Mouse (Mus musculus) forebrain, postnatal 0 days (tissue): ENCODE measurements at regions not wholly inside any gene's neighbourhood (a gene's known extent, or its start where the extent isn't known, plus 50 kb on each side); places are given as distances from the start of the nearest gene placed in this dataset.

Experiments used
- ATAC-seq: fragments of 200-750 bp; cut with Nextera tagmentation; 2 replicates; pipeline ENCODE4 v1.8.0; 2017; ENCODE audit warnings: mild to moderate bottlenecking, moderate library complexity
- DNase-seq: peaks from one replicate; pipeline ENCODE4 v3.0.0-alpha.2; 2015
- H3K27ac ChIP-seq: fragments of 300-500 bp; sonication (generic); 2 replicates; pipeline ENCODE4 v1.5.1; 2014; ENCODE audit warnings: low read depth, mild to moderate bottlenecking, antibody characterized with exemption, low read length, moderate library complexity, mixed read lengths
- H3K27me3 ChIP-seq: fragments of 300-500 bp; sonication (generic); 2 replicates; pipeline ENCODE4 v1.6.1; 2014; ENCODE audit warnings: mild to moderate bottlenecking, low read length, mixed read lengths; ENCODE audit not compliant: insufficient read depth
- H3K36me3 ChIP-seq: fragments of 300-500 bp; sonication (generic); 2 replicates; pipeline ENCODE4 v1.6.1; 2014; ENCODE audit warnings: mild to moderate bottlenecking, moderate library complexity; ENCODE audit not compliant: insufficient read depth
- H3K4me1 ChIP-seq: fragments of 300-500 bp; sonication (generic); 2 replicates; pipeline ENCODE4 v1.6.1; 2014; ENCODE audit warnings: antibody characterized with exemption; ENCODE audit not compliant: insufficient read depth
- H3K4me2 ChIP-seq: fragments of 300-500 bp; sonication (generic); 2 replicates; pipeline ENCODE4 v1.6.1; 2014; ENCODE audit warnings: low read depth, mild to moderate bottlenecking, moderate library complexity
- H3K4me3 ChIP-seq: fragments of 300-500 bp; sonication (generic); 2 replicates; pipeline ENCODE4 v1.5.1; 2014; ENCODE audit warnings: low read depth, low read length, mixed read lengths
- H3K9ac ChIP-seq: fragments of 300-500 bp; sonication (generic); 2 replicates; pipeline ENCODE4 v1.6.1; 2014; ENCODE audit warnings: mild to moderate bottlenecking
- H3K9me3 ChIP-seq: fragments of 300-500 bp; sonication (generic); 2 replicates; pipeline ENCODE4 v1.6.1; 2016; ENCODE audit warnings: low read length
- CTCF ChIP-seq: sonication (generic); IDR thresholded peaks from 2 replicates; pipeline ENCODE4 v1.5.1; 2016; ENCODE audit warnings: antibody characterized with exemption, control low read depth, low read depth
- WGBS: fragments of 180-500 bp; shearing (Covaris S2); extraction: QIAGEN DNeasy Blood & Tissue Kit; methylation state at CpG from one replicate; pipeline ENCODE4 v1.1.7; 2014; 5-methylcytosine and 5-hydroxymethylcytosine counted together

DNA sequence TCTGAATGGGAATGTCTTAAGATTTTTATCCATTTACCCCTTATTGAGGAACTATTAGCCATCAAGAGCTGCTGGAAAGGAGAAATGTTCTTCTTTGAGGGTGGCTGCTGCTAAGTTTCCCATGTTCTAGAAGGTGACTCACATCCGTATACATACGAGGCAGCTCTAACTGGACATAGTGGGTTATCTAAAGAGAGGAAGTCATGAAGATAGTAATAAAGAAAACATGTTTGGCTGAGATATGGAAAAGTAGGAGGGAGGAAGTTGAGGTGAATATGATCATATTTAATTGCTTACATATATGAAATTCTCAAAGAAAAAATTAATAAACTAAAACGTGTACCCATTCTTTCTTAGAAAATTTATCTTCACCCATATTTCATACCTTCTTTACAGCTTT is 408.7 kb upstream of the Cdh6 start:
- ATAC-seq (no peak), DNase-seq (no peak)
- 94% methylated on average over 3 of the region's 3 CpGs for WGBS
- Histone ChIP-seq H3K27ac (no peak overlapping the region), H3K4me1 (no peaks in the 10 kb centered on the region), H3K4me3 (no peak overlapping the region), H3K27me3 (no peaks in the 10 kb centered on the region), H3K9me3 (no peaks in the 10 kb centered on the region), H3K9ac (no peak overlapping the region), H3K36me3 (no peaks in the 10 kb centered on the region), H3K4me2 (no peak overlapping the region)
- no peak for TF ChIP-seq CTCF

GRCm38 (mm10) chr15:13573621-13574020 is 400.1 kb upstream of the Cdh6 start:
- Histone ChIP-seq H3K9me3 (no peaks in the 10 kb centered on the region), H3K36me3 (no peaks in the 10 kb centered on the region), H3K4me1 (no peaks in the 10 kb centered on the region), H3K27ac (no peak overlapping the region), H3K4me3 (no peak overlapping the region), H3K4me2 (no peak overlapping the region), H3K9ac (no peak overlapping the region), H3K27me3 (no peaks in the 10 kb centered on the region)
- 83% methylated on average over 3 of the region's 3 CpGs for WGBS
- DNase-seq (no peak), ATAC-seq (no peak)
- no peak for TF ChIP-seq CTCF

DNA sequence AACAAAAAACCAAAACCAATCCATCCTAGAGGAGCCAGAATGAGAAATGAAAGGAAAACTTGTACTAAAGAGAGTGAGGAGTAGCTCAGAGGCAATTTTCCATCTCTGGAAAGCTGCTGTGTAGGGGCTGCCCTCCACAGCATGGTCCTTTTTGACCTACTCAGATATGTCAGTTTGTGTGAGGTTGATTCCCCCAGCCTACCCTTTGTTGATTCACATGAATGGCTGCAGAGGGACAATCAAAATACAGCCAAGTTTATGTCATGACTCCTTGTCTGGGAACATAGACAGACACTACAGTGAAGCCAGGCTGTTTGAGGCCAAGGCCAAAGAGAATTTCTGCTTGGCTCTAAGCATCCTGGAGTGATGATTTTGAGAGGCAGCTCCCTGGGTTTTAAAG is 387.4 kb upstream of the Cdh6 start:
- ATAC-seq: no peak
- no peaks in the 10 kb centered on the region for H3K9me3 ChIP-seq
- DNase-seq: no peak
- H3K4me3 ChIP-seq: no peak overlapping the region
- H3K27me3 ChIP-seq: no peaks in the 10 kb centered on the region
- no peak overlapping the region for H3K27ac ChIP-seq
- no peaks in the 10 kb centered on the region for H3K36me3 ChIP-seq
- no peak overlapping the region for H3K4me2 ChIP-seq
- H3K4me1 ChIP-seq: no peaks in the 10 kb centered on the region
- TF ChIP-seq CTCF: no peak
- H3K9ac ChIP-seq: no peak overlapping the region

- no peaks in the 10 kb centered on the region for H3K9me3 ChIP-seq
- no peaks in the 10 kb centered on the region for H3K36me3 ChIP-seq
- H3K27me3 ChIP-seq: no peaks in the 10 kb centered on the region
- TF ChIP-seq CTCF: no peak
- ATAC-seq: no peak
- H3K27ac ChIP-seq: no peak overlapping the region
- H3K4me3 ChIP-seq: no peak overlapping the region
- no peaks in the 10 kb centered on the region for H3K4me1 ChIP-seq
- no peak overlapping the region for H3K9ac ChIP-seq
- DNase-seq: no peak
- WGBS: 67% methylated on average over 8 of the region's 8 CpGs
- no peak overlapping the region for H3K4me2 ChIP-seq
Observed at GRCm38 (mm10) chr15:13549207-13549837, 375.8 kb upstream of the Cdh6 start.

DNA sequence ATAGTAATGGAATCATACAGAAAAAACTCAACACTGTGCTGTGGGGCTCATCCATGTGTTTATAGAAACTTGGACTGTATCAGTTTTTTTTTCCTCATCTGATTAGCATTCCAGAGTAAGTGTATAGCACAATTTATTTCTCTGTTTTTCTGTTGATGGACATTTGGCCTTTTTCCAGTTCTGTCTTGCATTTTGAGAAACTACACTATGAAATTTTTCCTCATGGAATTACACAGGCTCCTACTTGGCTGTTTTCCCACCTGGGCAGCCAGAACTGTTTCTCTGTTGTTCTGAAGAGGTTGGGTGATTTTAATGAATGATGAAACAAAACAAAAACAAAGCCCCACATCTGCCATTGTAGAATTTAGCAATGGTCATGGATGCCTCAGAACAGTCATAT is 366.6 kb upstream of the Cdh6 start:
- no peak overlapping the region for H3K9ac ChIP-seq
- no peak overlapping the region for H3K4me3 ChIP-seq
- no peak for ATAC-seq
- no peak for DNase-seq
- no peak overlapping the region for H3K27ac ChIP-seq
- no peaks in the 10 kb centered on the region for H3K4me1 ChIP-seq
- TF ChIP-seq CTCF: no peak
- no peaks in the 10 kb centered on the region for H3K27me3 ChIP-seq
- H3K4me2 ChIP-seq: no peak overlapping the region
- no peaks in the 10 kb centered on the region for H3K9me3 ChIP-seq
- no peaks in the 10 kb centered on the region for H3K36me3 ChIP-seq

- Histone ChIP-seq H3K9ac (no peak overlapping the region), H3K4me3 (no peak overlapping the region), H3K27me3 (no peaks in the 10 kb centered on the region), H3K4me2 (no peak overlapping the region), H3K36me3 (no peaks in the 10 kb centered on the region), H3K4me1 (no peaks in the 10 kb centered on the region), H3K27ac (no peak overlapping the region), H3K9me3 (no peaks in the 10 kb centered on the region)
- no peak for TF ChIP-seq CTCF
- ATAC-seq (no peak), DNase-seq (no peak)
- WGBS: 66% methylated on average over 2 of the region's 2 CpGs
Observed at GRCm38 (mm10) chr15:13534017-13534416, 360.5 kb upstream of the Cdh6 start.

GRCm38 (mm10) chr15:13529960-13530359 is 356.5 kb upstream of the Cdh6 start:
- no peak for ATAC-seq
- Histone ChIP-seq H3K9ac (no peak overlapping the region), H3K9me3 (no peaks in the 10 kb centered on the region), H3K36me3 (no peaks in the 10 kb centered on the region), H3K4me1 (no peaks in the 10 kb centered on the region), H3K27ac (no peak overlapping the region), H3K27me3 (no peaks in the 10 kb centered on the region), H3K4me3 (no peak overlapping the region), H3K4me2 (no peak overlapping the region)
- WGBS: 59% methylated on average over 3 of the region's 3 CpGs
- TF ChIP-seq CTCF: no peak
- no peak for DNase-seq

- WGBS: 83% methylated on average over 4 of the region's 4 CpGs
- no peak for DNase-seq
- no peak for TF ChIP-seq CTCF
Observed at GRCm38 (mm10) chr15:13529050-13529449, 355.6 kb upstream of the Cdh6 start.

More at GRCm38 (mm10) chr15:13529050-13529449, 355.6 kb upstream of the Cdh6 start:
- H3K9ac ChIP-seq: no peak overlapping the region
- H3K27ac ChIP-seq: no peak overlapping the region
- no peaks in the 10 kb centered on the region for H3K36me3 ChIP-seq
- H3K4me2 ChIP-seq: no peak overlapping the region
- no peaks in the 10 kb centered on the region for H3K27me3 ChIP-seq
- H3K4me1 ChIP-seq: no peaks in the 10 kb centered on the region
- H3K4me3 ChIP-seq: no peak overlapping the region
- ATAC-seq: no peak
- no peaks in the 10 kb centered on the region for H3K9me3 ChIP-seq
